ENCODE assay signal across 8 mouse cellular contexts in the genomic region with DNA sequence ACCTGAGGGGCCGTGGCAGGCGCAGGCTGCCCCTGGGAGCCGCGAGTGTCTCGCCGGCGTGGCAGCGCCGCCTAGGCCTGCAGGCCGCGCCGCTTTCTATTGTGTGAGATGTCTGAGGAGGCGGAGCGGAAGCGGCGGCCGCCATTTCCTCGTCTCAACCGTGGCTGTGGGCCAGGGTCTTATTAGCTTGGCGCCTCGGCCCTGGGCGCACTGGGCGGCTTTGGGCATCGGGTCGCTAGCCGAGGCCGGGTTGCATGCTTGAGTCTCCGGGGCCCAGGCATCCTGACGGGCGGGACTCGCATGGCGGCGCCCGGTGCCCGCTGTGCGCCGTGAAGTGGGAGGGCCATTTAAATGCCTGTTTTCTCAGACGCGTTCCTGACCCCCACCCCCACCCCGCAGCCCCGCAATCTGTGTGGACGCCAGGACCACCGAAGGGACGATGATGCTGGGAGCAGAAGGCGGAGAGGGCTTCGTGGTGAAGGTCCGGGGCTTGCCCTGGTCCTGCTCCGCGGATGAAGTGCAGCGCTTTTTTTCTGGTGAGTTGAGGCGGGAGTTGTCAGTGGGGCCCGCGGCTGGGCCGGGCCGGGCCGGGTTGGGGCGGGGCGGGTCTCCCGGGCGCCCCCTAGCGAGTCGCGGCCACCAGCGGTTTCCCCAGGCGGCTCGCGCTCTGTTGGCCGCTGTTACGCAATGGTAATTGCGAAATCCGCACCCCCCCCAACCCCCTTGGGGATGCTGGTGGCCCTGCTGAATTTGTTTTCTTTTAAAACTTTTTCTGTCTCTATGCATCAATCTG. TPM values are rescaled to one million over a fixed set of nuclear protein-coding genes. Genes with fewer than 3 reads are reported as not detected.
DNase-seq lines count a peak whose midpoint lies in the region; ATAC-seq lines count a peak whose summit lies in the region.

No protein-coding gene starts in this region.

- peak; percentile 53 for ATAC-seq in erythroid progenitor cell, adult 5-6 weeks (replicated peaks; ENCODE audit: low FRiP score, poor library complexity, severe bottlenecking)
- peak; percentile 62 for ATAC-seq in heart, embryonic 13.5 days (ENCODE audit: extremely low read depth, insufficient number of reproducible peaks, low FRiP score, low TSS enrichment)
- peak; percentile 69 for ATAC-seq in liver, embryonic 12.5 days

- H3K9me3 ChIP-seq in heart, embryonic 13.5 days = no peaks in the 10 kb centered on the region
- H3K9me3 ChIP-seq in liver, embryonic 12.5 days (replicated peaks) = no peaks in the 10 kb centered on the region

- WGBS in heart, embryonic 13.5 days = 1% methylated on average over 71 of the region's 71 CpGs
- WGBS in liver, embryonic 12.5 days (ENCODE audit: insufficient replicate concordance) = under 1% methylated on average over 71 of the region's 71 CpGs

- H3K4me1 ChIP-seq in brown adipose tissue, adult 24 weeks (ENCODE audit: control insufficient read depth, insufficient read depth, insufficient read length, low read length) = peaks cover 6% of the 10 kb centered on the region; the same call in 1 of the 2 replicates
- peaks cover 30% of the 10 kb centered on the region for H3K4me1 ChIP-seq in heart, embryonic 13.5 days
- peaks cover 36% of the 10 kb centered on the region for H3K4me1 ChIP-seq in liver, embryonic 12.5 days

- peaks cover 34% of the 10 kb centered on the region for H3K36me3 ChIP-seq in heart, embryonic 13.5 days
- peaks cover 34% of the 10 kb centered on the region for H3K36me3 ChIP-seq in liver, embryonic 12.5 days
- H3K36me3 ChIP-seq in splenic B cell, adult 2 months (ENCODE audit: control insufficient read depth, insufficient read depth, low read length, poor library complexity, severe bottlenecking) = peaks cover 18% of the 10 kb centered on the region

- peak overlapping the region; percentile 100 for H3K9ac ChIP-seq in heart, embryonic 13.5 days
- H3K9ac ChIP-seq in liver, embryonic 12.5 days = peak overlapping the region; percentile 98

- peak; percentile 91 for DNase-seq in CD4-positive helper T cell, adult 2 months (ENCODE audit: low read depth, low spot score)
- DNase-seq in kidney, postnatal 10 days = peak; percentile 94
- peak; percentile 91 for DNase-seq in naive thymus-derived CD4-positive, alpha-beta T cell, adult 2 months (ENCODE audit: low read depth)
- peak; percentile 93 for DNase-seq in splenic B cell, adult 2 months (ENCODE audit: low read depth, low spot score)

- no peaks in the 10 kb centered on the region for H3K27me3 ChIP-seq in heart, embryonic 13.5 days (replicated peaks)
- H3K27me3 ChIP-seq in liver, embryonic 12.5 days (replicated peaks) = no peaks in the 10 kb centered on the region
- no peaks in the 10 kb centered on the region for H3K27me3 ChIP-seq in splenic B cell, adult 2 months (ENCODE audit: control insufficient read depth, insufficient read depth, low read length, poor library complexity, severe bottlenecking)

- peak overlapping the region; percentile 95 for H3K27ac ChIP-seq in brown adipose tissue, adult 24 weeks (replicated peaks; ENCODE audit: low read depth, low read length)
- peak overlapping the region; percentile 99 for H3K27ac ChIP-seq in heart, embryonic 13.5 days (replicated peaks)
- peak overlapping the region; percentile 100 for H3K27ac ChIP-seq in liver, embryonic 12.5 days

- H3K4me2 ChIP-seq in heart, embryonic 13.5 days = peak overlapping the region; percentile 94
- H3K4me2 ChIP-seq in liver, embryonic 12.5 days = peak overlapping the region; percentile 94

- peak overlapping the region; percentile 87 for H3K4me3 ChIP-seq in brown adipose tissue, adult 24 weeks (ENCODE audit: insufficient read depth, low read depth, low read length)
- H3K4me3 ChIP-seq in heart, embryonic 13.5 days = peak overlapping the region; percentile 97
- H3K4me3 ChIP-seq in liver, embryonic 12.5 days = peak overlapping the region; percentile 97

RNA-seq across cellular contexts. Expression of a gene that starts 1.3 kb away (rescaled TPM):
- polyA plus RNA-seq in brown adipose tissue, adult 24 weeks (2012; ENCODE audit: insufficient read depth, insufficient read length, missing spikeins) = 115 and 183 TPM in 2 replicates
- total RNA-seq in erythroid progenitor cell, adult 5-6 weeks (2015; ENCODE audit: low replicate concordance) = 456 and 552 TPM in 2 replicates
- 368 and 428 TPM in 2 replicates for total RNA-seq in erythroid progenitor cell, adult 5-6 weeks (2017; ENCODE audit: low replicate concordance)
- polyA plus RNA-seq in heart, embryonic 13.5 days (2015; fragmentation: Nextera tagmentation; extraction: Ambion mirVana) = 232 and 238 TPM in 2 replicates
- 160 TPM in 2 replicates for polyA plus RNA-seq in liver, embryonic 12.5 days (2016; fragmentation: Nextera tagmentation; extraction: Ambion mirVana)

RNA-seq across cellular contexts. Expression of a gene that starts 23.8 kb away (rescaled TPM):
- not detected in 2 replicates for polyA plus RNA-seq in brown adipose tissue, adult 24 weeks (2012; ENCODE audit: insufficient read depth, insufficient read length, missing spikeins)
- total RNA-seq in erythroid progenitor cell, adult 5-6 weeks (2015; ENCODE audit: low replicate concordance) = not detected in 2 replicates
- total RNA-seq in erythroid progenitor cell, adult 5-6 weeks (2017; ENCODE audit: low replicate concordance) = not detected in 2 replicates
- not detected in 2 replicates for polyA plus RNA-seq in heart, embryonic 13.5 days (2015; fragmentation: Nextera tagmentation; extraction: Ambion mirVana)
- 0.18 TPM in 1 of 2 replicates, not detected in the other for polyA plus RNA-seq in liver, embryonic 12.5 days (2016; fragmentation: Nextera tagmentation; extraction: Ambion mirVana)

RNA-seq across cellular contexts. Expression of a gene that starts 52.6 kb away (rescaled TPM):
- polyA plus RNA-seq in brown adipose tissue, adult 24 weeks (2012; ENCODE audit: insufficient read depth, insufficient read length, missing spikeins) = 149 and 159 TPM in 2 replicates
- total RNA-seq in erythroid progenitor cell, adult 5-6 weeks (2015; ENCODE audit: low replicate concordance) = 160 and 173 TPM in 2 replicates
- 455 and 477 TPM in 2 replicates for total RNA-seq in erythroid progenitor cell, adult 5-6 weeks (2017; ENCODE audit: low replicate concordance)
- 262 and 285 TPM in 2 replicates for polyA plus RNA-seq in heart, embryonic 13.5 days (2015; fragmentation: Nextera tagmentation; extraction: Ambion mirVana)
- polyA plus RNA-seq in liver, embryonic 12.5 days (2016; fragmentation: Nextera tagmentation; extraction: Ambion mirVana) = 255 and 264 TPM in 2 replicates

RNA-seq across cellular contexts. Expression of a gene that starts 52.8 kb away (rescaled TPM):
- polyA plus RNA-seq in brown adipose tissue, adult 24 weeks (2012; ENCODE audit: insufficient read depth, insufficient read length, missing spikeins) = 17.2 and 19.5 TPM in 2 replicates
- total RNA-seq in erythroid progenitor cell, adult 5-6 weeks (2015; ENCODE audit: low replicate concordance) = 13.4 and 13.7 TPM in 2 replicates
- 8.6 and 10.3 TPM in 2 replicates for total RNA-seq in erythroid progenitor cell, adult 5-6 weeks (2017; ENCODE audit: low replicate concordance)
- polyA plus RNA-seq in heart, embryonic 13.5 days (2015; fragmentation: Nextera tagmentation; extraction: Ambion mirVana) = 19.5 and 22.2 TPM in 2 replicates
- polyA plus RNA-seq in liver, embryonic 12.5 days (2016; fragmentation: Nextera tagmentation; extraction: Ambion mirVana) = 12.0 and 12.8 TPM in 2 replicates

Comparison
In these comparisons a context has a peak if more than half of its experiments do, and no peak if none do; other contexts are left out.
1. Peak in every context shown above with its lines: DNase-seq, ATAC-seq, H3K4me3 ChIP-seq and H3K27ac ChIP-seq.